Mouse (Mus musculus): ENCODE measurements around the gene Gclm. TPM values are rescaled to one million over a fixed set of nuclear protein-coding genes. Genes with fewer than 3 reads are reported as not detected.
"Not testable (repeated sequence)": the region's sequence is repeated elsewhere in the genome, so short reads cannot be mapped to it uniquely, and the experiment has no call there.

Gene Gclm
- polyA plus RNA-seq, 1 experiment from 2014 or later, result 382 TPM

DNA sequence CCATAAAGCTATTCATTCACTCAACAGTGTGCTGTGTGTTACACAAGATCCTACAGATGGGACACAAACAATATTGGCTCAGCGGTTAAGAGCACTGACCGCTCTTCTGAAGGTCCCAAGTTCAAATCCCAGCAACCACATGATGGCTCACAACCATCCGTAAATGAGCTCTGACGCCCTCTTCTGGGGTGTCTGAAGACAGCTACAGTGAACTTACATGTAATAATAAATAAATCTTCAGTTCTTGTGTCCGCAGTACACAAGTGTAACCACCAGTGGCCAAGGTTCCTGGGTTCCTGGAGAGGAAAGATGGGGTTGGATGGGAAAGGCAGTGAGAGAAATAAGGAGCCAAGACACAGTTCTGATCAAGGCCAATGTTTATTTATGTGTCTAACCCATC lies 24.6 kb downstream of the Gclm start:
- peak; percentile 59 for TF ChIP-seq CTCF (IDR thresholded peaks at IDR 0.05; ENCODE audit: low read depth)
- H3K4me2 ChIP-seq (replicated peaks; ENCODE audit: low read depth), result no peak overlapping the region
- 75% methylated on average over 5 of the region's 5 CpGs for WGBS
- peaks cover 15% of the 10 kb centered on the region for H3K36me3 ChIP-seq (ENCODE audit: control insufficient read depth, insufficient read depth)
- H3K9ac ChIP-seq (ENCODE audit: low read depth, low read length), result no peak overlapping the region
- no peaks in the 10 kb centered on the region for H3K4me1 ChIP-seq (replicated peaks; ENCODE audit: control insufficient read depth, insufficient read depth, low read length)
- H3K4me3 ChIP-seq (ENCODE audit: low read depth, low read length), result no peak overlapping the region
- H3K27ac ChIP-seq (ENCODE audit: low read depth, low read length), result no peak overlapping the region
- no peaks in the 10 kb centered on the region for H3K27me3 ChIP-seq (replicated peaks; ENCODE audit: control insufficient read depth, insufficient read depth, low read length)
- H3K9me3 ChIP-seq (ENCODE audit: control insufficient read depth), result no peaks in the 10 kb centered on the region
- ATAC-seq, result no peak

DNA sequence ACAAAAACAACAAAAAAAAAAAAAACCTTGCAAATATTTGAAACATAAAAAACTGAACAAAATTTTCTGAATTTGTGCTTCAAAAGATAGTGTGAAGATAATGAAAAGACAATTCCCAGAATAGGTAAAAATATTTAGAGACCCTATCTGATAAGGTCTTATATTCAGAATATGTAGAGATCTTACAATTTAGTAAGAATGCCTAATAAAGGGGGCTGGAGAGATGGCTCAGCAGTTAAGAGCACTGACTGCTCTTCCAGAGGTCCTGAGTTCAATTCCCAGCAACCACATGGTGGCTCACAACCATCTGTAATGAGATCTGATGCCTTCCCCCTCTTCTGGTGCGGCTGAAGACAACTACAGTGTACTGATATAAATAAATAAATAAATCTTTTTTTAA lies 27.2 kb downstream of the Gclm start:
- not testable (repeated sequence) for H3K9ac ChIP-seq (ENCODE audit: low read depth, low read length); H3K4me3 ChIP-seq (ENCODE audit: low read depth, low read length); H3K9me3 ChIP-seq (ENCODE audit: control insufficient read depth); ATAC-seq; H3K4me2 ChIP-seq (replicated peaks; ENCODE audit: low read depth); H3K27me3 ChIP-seq (replicated peaks; ENCODE audit: control insufficient read depth, insufficient read depth, low read length); H3K4me1 ChIP-seq (replicated peaks; ENCODE audit: control insufficient read depth, insufficient read depth, low read length); H3K27ac ChIP-seq (ENCODE audit: low read depth, low read length)
- WGBS, result 63% methylated on average over 1 of the region's 1 CpGs
- H3K36me3 ChIP-seq (ENCODE audit: control insufficient read depth, insufficient read depth), result peaks cover 16% of the 10 kb centered on the region

DNA sequence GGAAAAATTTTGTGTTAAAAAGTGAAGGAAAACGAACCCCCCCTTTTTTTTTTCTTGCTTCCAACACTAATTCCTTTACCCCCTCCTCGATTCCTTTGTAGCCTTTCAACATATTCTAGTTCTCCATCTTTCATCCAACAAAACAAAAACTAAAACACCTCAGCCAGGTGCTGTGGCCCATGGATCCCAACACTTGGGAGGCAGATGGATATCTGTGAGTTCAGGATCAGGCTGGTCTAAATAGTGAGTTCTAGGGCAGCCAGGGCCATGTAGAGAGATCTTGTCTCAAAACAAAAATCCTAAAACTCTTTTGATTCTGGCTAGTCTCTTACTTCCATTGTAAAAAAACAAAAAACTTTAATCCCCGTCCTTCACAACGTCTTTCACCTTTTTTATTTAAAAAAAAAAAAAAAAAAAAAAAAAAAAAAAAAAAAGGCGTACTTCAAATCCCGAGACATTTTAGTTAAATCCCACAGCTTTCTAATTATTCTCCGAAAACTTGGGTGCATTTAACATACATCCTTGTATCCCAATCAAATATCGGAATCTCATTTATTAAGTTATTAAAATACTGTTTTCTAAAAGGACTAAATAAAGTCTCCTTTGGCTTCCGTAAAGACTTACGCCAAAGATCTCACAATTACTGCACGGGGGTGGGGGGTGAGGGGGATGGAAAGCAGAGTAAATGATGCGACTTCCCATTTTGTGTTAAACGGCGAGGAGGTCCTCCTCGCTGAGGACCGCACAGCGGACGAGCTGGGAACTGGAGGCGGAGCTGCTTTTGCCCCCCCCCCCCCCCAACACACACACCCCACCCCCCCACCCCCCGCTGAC lies 28.3 kb downstream of the Gclm start:
- H3K9ac ChIP-seq (ENCODE audit: low read depth, low read length), result peak overlapping the region; percentile 37; the same call in 1 of the 2 replicates

DNA sequence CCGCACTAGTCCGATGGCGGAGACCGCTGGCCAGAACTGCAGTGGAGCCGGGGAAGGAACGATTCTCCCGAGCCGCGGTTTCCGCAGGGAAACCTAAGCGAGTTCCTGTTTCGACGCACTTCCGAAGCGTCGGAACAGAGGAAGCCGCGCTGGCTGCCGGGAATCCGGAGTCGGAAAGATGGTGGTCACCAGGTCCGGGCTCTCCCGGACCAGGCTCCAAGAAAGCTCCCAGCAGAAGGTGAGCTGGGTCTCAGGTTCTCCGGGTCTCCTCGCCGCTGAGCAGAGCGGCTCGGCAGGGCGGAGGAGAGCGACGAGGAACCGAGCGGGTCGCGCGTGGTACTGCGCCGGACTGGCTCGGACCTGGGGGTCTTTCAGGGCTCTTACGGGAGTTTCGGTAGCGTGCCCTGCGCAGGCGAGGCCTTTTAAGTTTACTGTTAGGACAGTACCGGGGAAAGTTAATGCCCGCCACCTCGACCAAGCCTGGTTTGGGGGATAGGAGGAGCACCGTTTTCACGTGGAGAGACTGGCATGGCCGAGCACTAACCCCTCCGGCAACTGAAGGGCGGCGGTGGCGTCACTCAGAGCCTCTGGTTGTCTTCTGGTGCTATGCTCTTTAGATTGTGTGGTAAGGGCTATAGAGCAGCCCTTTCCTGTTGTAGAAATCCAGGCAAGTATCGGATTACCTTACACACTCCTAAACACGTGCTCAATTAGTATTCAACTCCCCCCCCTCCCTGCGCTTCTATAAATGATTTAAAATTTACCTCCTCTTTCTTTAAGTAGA lies 29.1 kb downstream of the Gclm start, which contains the start of gene Dnttip2:
TSS of gene Dnttip2 (plus strand) at position 148 of the 784 bp plus-strand sequence.
- under 1% methylated on average over 53 of the region's 57 CpGs for WGBS
- no peaks in the 10 kb centered on the region for H3K9me3 ChIP-seq (ENCODE audit: control insufficient read depth)
- no peak for TF ChIP-seq CTCF (IDR thresholded peaks at IDR 0.05; ENCODE audit: low read depth)
- H3K4me1 ChIP-seq (replicated peaks; ENCODE audit: control insufficient read depth, insufficient read depth, low read length), result no peaks in the 10 kb centered on the region
- peak; percentile 93 for ATAC-seq
- no peaks in the 10 kb centered on the region for H3K27me3 ChIP-seq (replicated peaks; ENCODE audit: control insufficient read depth, insufficient read depth, low read length)
- peak within 1 kb of the TSS; percentile 84 for H3K9ac ChIP-seq (ENCODE audit: low read depth, low read length)
- peaks cover 33% of the 10 kb centered on the region for H3K36me3 ChIP-seq (ENCODE audit: control insufficient read depth, insufficient read depth)
- peak within 1 kb of the TSS; percentile 17 for H3K27ac ChIP-seq (ENCODE audit: low read depth, low read length)
- peak within 1 kb of the TSS; percentile 65 for H3K4me2 ChIP-seq (replicated peaks; ENCODE audit: low read depth)
- H3K4me3 ChIP-seq (ENCODE audit: low read depth, low read length), result peak within 1 kb of the TSS; percentile 94

More for the DNA sequence above, 28.3 kb downstream of the Gclm start:
- H3K27ac ChIP-seq (ENCODE audit: low read depth, low read length), result no peak overlapping the region
- WGBS, result 12% methylated on average over 18 of the region's 20 CpGs
- H3K27me3 ChIP-seq (replicated peaks; ENCODE audit: control insufficient read depth, insufficient read depth, low read length), result no peaks in the 10 kb centered on the region
- no peak for ATAC-seq
- H3K4me2 ChIP-seq (replicated peaks; ENCODE audit: low read depth), result peak overlapping the region; percentile 65
- H3K36me3 ChIP-seq (ENCODE audit: control insufficient read depth, insufficient read depth), result peaks cover 25% of the 10 kb centered on the region
- H3K9me3 ChIP-seq (ENCODE audit: control insufficient read depth), result no peaks in the 10 kb centered on the region
- TF ChIP-seq CTCF (IDR thresholded peaks at IDR 0.05; ENCODE audit: low read depth), result peak; percentile 36
- peak overlapping the region; percentile 94 for H3K4me3 ChIP-seq (ENCODE audit: low read depth, low read length)
- H3K4me1 ChIP-seq (replicated peaks; ENCODE audit: control insufficient read depth, insufficient read depth, low read length), result no peaks in the 10 kb centered on the region

DNA sequence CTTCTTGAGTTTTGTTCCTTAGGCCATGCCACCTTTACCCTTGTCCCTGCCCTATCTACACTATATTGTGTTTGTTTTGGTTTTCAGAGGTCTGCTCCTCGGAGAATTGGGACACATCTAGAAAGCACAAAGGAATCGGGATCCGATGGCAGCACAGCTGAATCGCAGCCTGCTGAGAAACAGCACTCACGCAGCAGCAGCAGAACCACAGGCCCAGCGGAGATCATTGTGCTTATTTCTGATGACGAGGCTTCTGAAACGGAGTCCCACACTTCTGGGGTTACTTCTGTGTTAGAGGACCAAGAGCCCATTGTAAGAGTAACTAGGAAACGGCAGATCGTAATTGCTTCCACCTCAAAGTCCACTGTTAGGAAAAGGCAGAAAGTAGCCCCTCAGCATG lies 29.8 kb downstream of the Gclm start:
- ATAC-seq, result no peak
- no peaks in the 10 kb centered on the region for H3K4me1 ChIP-seq (replicated peaks; ENCODE audit: control insufficient read depth, insufficient read depth, low read length)
- H3K9me3 ChIP-seq (ENCODE audit: control insufficient read depth), result no peaks in the 10 kb centered on the region
- no peaks in the 10 kb centered on the region for H3K27me3 ChIP-seq (replicated peaks; ENCODE audit: control insufficient read depth, insufficient read depth, low read length)
- WGBS, result 67% methylated on average over 10 of the region's 10 CpGs
- H3K27ac ChIP-seq (ENCODE audit: low read depth, low read length), result no peak overlapping the region
- H3K36me3 ChIP-seq (ENCODE audit: control insufficient read depth, insufficient read depth), result peaks cover 40% of the 10 kb centered on the region
- peak overlapping the region; percentile 65 for H3K4me2 ChIP-seq (replicated peaks; ENCODE audit: low read depth)
- H3K4me3 ChIP-seq (ENCODE audit: low read depth, low read length), result peak overlapping the region; percentile 94
- no peak for TF ChIP-seq CTCF (IDR thresholded peaks at IDR 0.05; ENCODE audit: low read depth)
- H3K9ac ChIP-seq (ENCODE audit: low read depth, low read length), result 0 out of 2 replicates have a peak overlapping the region, but pooled peaks have one; percentile 84

DNA sequence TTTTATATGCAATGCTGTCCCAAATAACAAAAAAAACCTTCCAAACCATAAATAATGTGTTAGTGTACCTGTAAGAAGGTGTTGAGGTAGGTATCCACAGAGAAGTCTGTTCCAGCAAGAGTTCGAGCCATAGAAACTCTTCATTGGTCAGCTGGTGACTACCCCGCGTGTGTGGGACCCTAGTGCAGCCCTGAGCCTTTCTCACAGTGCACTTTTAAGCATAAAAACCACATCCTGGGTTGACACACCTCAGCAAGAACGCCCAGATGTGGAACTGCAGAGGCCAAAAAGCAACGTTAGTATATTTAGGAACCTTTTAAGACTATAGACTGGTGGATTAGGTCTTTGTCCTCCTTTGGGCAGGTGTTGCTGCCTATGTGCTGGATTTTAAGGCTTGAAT lies 41.8 kb downstream of the Gclm start:
- no peak overlapping the region for H3K4me2 ChIP-seq (replicated peaks; ENCODE audit: low read depth)
- no peak overlapping the region for H3K27ac ChIP-seq (ENCODE audit: low read depth, low read length)
- no peak overlapping the region for H3K9ac ChIP-seq (ENCODE audit: low read depth, low read length)
- no peak for ATAC-seq
- peaks cover 7% of the 10 kb centered on the region for H3K4me1 ChIP-seq (replicated peaks; ENCODE audit: control insufficient read depth, insufficient read depth, low read length)
- WGBS, result 78% methylated on average over 5 of the region's 5 CpGs
- H3K4me3 ChIP-seq (ENCODE audit: low read depth, low read length), result no peak overlapping the region
- TF ChIP-seq CTCF (IDR thresholded peaks at IDR 0.05; ENCODE audit: low read depth), result no peak
- no peaks in the 10 kb centered on the region for H3K9me3 ChIP-seq (ENCODE audit: control insufficient read depth)
- H3K27me3 ChIP-seq (replicated peaks; ENCODE audit: control insufficient read depth, insufficient read depth, low read length), result no peaks in the 10 kb centered on the region
- peaks cover 29% of the 10 kb centered on the region for H3K36me3 ChIP-seq (ENCODE audit: control insufficient read depth, insufficient read depth)

Measured in intestine, postnatal 0 days (tissue).